Mouse (Mus musculus): ENCODE measurements at regions not wholly inside any gene's neighbourhood (a gene's known extent, or its start where the extent isn't known, plus 50 kb on each side); places are given as distances from the start of the nearest gene placed in this dataset.
A peak's percentile ranks its signal among the peaks of the same experiment; 100 is the strongest.

DNA sequence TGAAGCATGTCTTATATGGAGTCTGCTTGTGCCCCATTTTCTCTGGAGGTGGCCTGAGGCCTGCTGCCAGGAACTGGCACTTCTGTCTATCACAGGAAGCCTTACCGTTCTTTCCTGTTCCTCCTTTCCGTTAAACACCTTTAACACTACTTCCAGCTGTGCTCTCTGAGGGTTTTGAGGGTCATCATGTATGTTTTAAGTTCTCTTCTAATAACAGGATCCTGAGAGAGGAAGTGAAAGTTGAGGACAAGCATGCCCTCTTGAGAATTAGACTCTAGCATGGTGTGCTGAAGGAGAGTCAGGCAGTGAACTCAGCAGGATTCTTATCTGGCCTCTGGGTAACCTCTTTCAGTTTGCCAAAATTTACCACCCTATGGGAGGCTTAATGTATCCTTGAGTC is 418.0 kb upstream of the 9430069I07Rik start:
- no peak for DNase-seq

DNA sequence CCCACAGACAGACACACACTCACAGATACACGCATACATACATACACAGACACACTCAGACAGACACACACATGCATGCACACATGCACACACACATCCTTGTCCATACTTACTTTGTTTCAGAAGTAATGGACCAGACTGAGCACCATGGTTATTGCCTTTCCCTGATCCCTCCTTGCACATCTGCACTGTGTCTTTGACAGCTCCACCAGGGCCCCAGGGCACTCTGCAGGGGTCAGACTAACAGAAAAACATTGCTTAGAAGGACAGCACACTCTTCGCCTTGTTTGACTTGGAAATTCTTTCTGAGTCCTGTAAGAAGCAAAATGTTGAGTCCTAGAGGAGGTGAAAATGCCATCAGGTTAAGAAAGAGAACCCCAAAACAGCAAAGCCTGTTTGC is 394.1 kb upstream of the 9430069I07Rik start:
- no peak for DNase-seq

DNA sequence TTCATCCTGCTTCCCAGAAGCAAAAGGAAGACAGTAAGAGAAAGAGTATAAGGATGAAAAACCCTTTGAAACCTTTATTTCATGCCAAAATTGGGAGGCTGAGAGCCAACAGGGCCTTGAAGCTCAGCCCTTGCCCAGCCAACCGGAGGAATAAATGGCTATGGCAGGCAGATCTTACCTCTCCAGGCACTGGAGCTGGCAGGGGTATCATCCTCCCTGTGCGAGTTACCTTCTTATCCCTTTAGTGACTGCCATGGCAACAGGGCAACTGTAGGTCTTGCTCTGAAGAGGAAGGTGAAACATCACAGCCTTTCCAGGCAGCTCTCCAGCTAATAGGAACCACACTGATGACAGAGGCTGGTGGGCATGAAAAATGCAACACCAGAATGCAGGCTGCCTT is 393.3 kb upstream of the 9430069I07Rik start:
- DNase-seq: no peak

DNA sequence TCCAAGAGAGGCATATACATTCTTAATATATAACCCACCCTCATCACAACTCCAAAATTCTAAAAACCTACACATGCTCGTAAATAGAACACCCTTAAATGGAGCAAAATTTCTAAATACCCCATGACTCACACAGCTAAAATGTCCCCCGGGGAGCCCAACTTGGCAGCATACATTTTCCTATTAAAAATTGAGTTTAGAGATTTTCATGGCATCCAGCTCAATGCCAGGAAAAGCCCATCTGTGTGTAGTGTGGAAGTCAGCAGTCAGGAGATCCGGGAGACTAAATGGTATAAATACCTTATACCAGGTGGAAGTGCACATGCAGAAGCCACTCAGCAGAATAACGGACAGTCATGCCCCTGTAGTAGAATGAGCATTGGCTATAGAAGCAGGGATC is 389.4 kb upstream of the 9430069I07Rik start:
- no peak for DNase-seq

DNA sequence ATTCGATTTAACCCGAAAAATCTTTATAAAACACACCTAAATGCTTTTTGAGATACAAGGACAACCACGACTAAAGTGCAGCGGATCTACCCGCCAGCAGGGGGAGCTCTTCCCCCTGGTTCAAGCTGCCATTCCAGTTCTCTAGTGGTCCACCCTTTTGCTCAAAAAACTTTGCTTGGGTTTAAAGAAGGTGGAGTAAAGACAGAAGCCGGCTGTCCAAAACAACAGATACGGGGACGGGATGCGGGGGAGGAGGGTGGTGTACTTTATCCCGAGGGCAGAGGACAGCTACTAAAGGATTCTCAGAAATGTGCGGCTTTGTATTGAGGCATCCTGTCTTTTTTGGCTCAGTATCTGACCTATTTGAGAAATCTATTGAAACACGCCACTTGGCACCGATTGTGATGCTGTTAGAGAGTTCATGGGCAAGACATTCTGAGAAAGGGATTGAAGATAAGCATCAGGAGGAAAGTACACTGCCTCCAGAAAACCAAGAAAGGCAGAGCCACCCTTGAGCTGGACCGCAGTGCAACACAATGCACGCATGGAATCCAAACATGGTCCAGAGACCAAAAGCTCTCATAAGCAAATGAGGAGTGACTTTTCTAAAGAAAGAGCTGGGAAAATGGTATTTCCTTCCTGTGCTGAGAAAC is 385.6 kb upstream of the 9430069I07Rik start:
- peak; percentile 11 for DNase-seq

DNA sequence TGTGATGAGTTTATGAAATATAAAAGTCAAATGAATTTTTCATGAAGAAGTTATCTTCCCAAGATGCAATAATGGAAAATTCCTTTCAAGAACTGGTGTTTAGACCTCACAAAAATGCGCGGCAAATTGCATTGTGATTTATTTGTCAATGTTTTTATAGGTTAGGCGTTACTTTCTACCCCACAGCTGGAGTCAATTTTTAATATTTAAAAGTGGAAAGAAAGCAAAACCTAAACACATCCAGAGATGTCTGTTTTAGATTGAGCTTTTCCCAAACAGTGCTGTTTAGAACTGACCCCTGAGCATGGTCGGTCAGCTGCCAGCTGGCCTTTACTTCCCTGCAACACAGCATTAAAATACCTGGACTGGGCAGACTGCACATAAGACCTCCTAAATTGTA is 383.8 kb upstream of the 9430069I07Rik start:
- DNase-seq: no peak

Measured in thymus, adult 18-20 months (tissue).